Comparison of ENCODE assay signal across 19 mouse cellular contexts in genomic region chr7:62542187-62542586, GRCm38 (mm10).
A peak's percentile ranks its signal among the peaks of the same experiment; 100 is the strongest.
DNase-seq lines count a peak whose midpoint lies in the region; ATAC-seq and TF ChIP-seq lines count a peak whose summit lies in the region.
"Had no signal": no experiment of that assay in that cellular context is flagged by ENCODE, and none has a peak within 500 bp of the region (broad histone marks: within the 10 kb centered on the region; RNA-seq: fewer than 3 reads in every experiment).

No protein-coding gene starts in this region.

- H3K4me1 ChIP-seq in intestine, postnatal 0 days (replicated peaks; ENCODE audit: control insufficient read depth, insufficient read depth, low read length): no peaks in the 10 kb centered on the region
- H3K4me1 ChIP-seq in intestine, embryonic 15.5 days (replicated peaks): no peaks in the 10 kb centered on the region
- no peaks in the 10 kb centered on the region for H3K4me1 ChIP-seq in midbrain, postnatal 0 days (ENCODE audit: insufficient read depth, low read length)
- H3K4me1 ChIP-seq in midbrain, embryonic 13.5 days (replicated peaks): no peaks in the 10 kb centered on the region
- H3K4me1 ChIP-seq: heart, embryonic 13.5 days; limb, embryonic 10.5 days; neural tube, embryonic 15.5 days had no signal

- H3K9ac ChIP-seq in intestine, postnatal 0 days (ENCODE audit: low read depth, low read length): no peak overlapping the region
- no peak overlapping the region for H3K9ac ChIP-seq in intestine, embryonic 15.5 days
- no peak overlapping the region for H3K9ac ChIP-seq in midbrain, postnatal 0 days (replicated peaks; ENCODE audit: low read length, poor library complexity, severe bottlenecking)
- no peak overlapping the region for H3K9ac ChIP-seq in midbrain, embryonic 13.5 days (replicated peaks)
- H3K9ac ChIP-seq: heart, embryonic 13.5 days; neural tube, embryonic 15.5 days had no signal

- no peaks in the 10 kb centered on the region for H3K27me3 ChIP-seq in intestine, postnatal 0 days (replicated peaks; ENCODE audit: control insufficient read depth, insufficient read depth, low read length)
- H3K27me3 ChIP-seq in intestine, embryonic 15.5 days (replicated peaks): no peaks in the 10 kb centered on the region
- no peaks in the 10 kb centered on the region for H3K27me3 ChIP-seq in midbrain, postnatal 0 days (ENCODE audit: insufficient read depth, low read length)
- no peaks in the 10 kb centered on the region for H3K27me3 ChIP-seq in midbrain, embryonic 13.5 days
- H3K27me3 ChIP-seq: heart, embryonic 13.5 days; neural tube, embryonic 15.5 days had no signal

- no peak overlapping the region for H3K4me3 ChIP-seq in intestine, postnatal 0 days (ENCODE audit: low read depth, low read length)
- no peak overlapping the region for H3K4me3 ChIP-seq in intestine, embryonic 15.5 days (replicated peaks)
- H3K4me3 ChIP-seq in midbrain, postnatal 0 days (ENCODE audit: low read depth, low read length): no peak overlapping the region
- H3K4me3 ChIP-seq in midbrain, embryonic 13.5 days (replicated peaks): no peak overlapping the region
- H3K4me3 ChIP-seq: heart, embryonic 13.5 days; limb, embryonic 10.5 days; neural tube, embryonic 15.5 days had no signal

- no peaks in the 10 kb centered on the region for H3K36me3 ChIP-seq in intestine, postnatal 0 days (ENCODE audit: control insufficient read depth, insufficient read depth)
- H3K36me3 ChIP-seq in intestine, embryonic 15.5 days: no peaks in the 10 kb centered on the region
- no peaks in the 10 kb centered on the region for H3K36me3 ChIP-seq in midbrain, postnatal 0 days (ENCODE audit: insufficient read depth, low read length)
- no peaks in the 10 kb centered on the region for H3K36me3 ChIP-seq in midbrain, embryonic 13.5 days
- H3K36me3 ChIP-seq: heart, embryonic 13.5 days; limb, embryonic 10.5 days; neural tube, embryonic 15.5 days had no signal

- peak; percentile 8 for DNase-seq in midbrain, postnatal 0 days (ENCODE audit: low spot score)
- DNase-seq in MN1 (ENCODE audit: low spot score): peak; percentile 5
- DNase-seq in mesoderm, embryonic 11.5 days (ENCODE audit: low read depth, low spot score): peak; percentile 1
- no peak for DNase-seq in right cerebral cortex, postnatal 36 days (ENCODE audit: low spot score in 2 of 2)
- DNase-seq in neural tube, embryonic 10.5 days (ENCODE audit: extremely low spot score, low spot score): no peak
- DNase-seq: cerebellum, postnatal 25 days; kidney, postnatal 36 days; layer of hippocampus, postnatal 36 days; lung, adult 18-20 months; right cerebral cortex, adult 18-20 months; thymus, postnatal 36 days had no signal

- peak; percentile 19; the same call in 1 of the 2 replicates for TF ChIP-seq CTCF in intestine, postnatal 0 days (IDR thresholded peaks at IDR 0.05; ENCODE audit: low read depth)
- TF ChIP-seq CTCF in midbrain, postnatal 0 days (IDR thresholded peaks at IDR 0.05): peak; percentile 30

- no peak for ATAC-seq in intestine, postnatal 0 days
- ATAC-seq in intestine, embryonic 15.5 days: no peak
- no peak for ATAC-seq in midbrain, postnatal 0 days (ENCODE audit: low FRiP score)
- no peak for ATAC-seq in midbrain, embryonic 13.5 days
- ATAC-seq: activated CD4-positive, CD25-positive, alpha-beta regulatory T cell, adult 4 months; intestine, embryonic 16.5 days had no signal

- 58% methylated on average over 1 of the region's 1 CpGs for WGBS in intestine, postnatal 0 days
- 48% methylated on average over 1 of the region's 1 CpGs for WGBS in intestine, embryonic 15.5 days
- WGBS in midbrain, postnatal 0 days: 55% methylated on average over 1 of the region's 1 CpGs
- WGBS in midbrain, embryonic 13.5 days: 71% methylated on average over 1 of the region's 1 CpGs

- H3K27ac ChIP-seq in intestine, postnatal 0 days (ENCODE audit: low read depth, low read length): no peak overlapping the region
- H3K27ac ChIP-seq in intestine, embryonic 15.5 days: no peak overlapping the region
- no peak overlapping the region for H3K27ac ChIP-seq in midbrain, postnatal 0 days (ENCODE audit: low read depth, low read length)
- H3K27ac ChIP-seq in midbrain, embryonic 13.5 days: no peak overlapping the region
- H3K27ac ChIP-seq: heart, embryonic 13.5 days; limb, embryonic 10.5 days; neural tube, embryonic 15.5 days had no signal

- H3K9me3 ChIP-seq in intestine, postnatal 0 days (ENCODE audit: control insufficient read depth): no peaks in the 10 kb centered on the region
- no peaks in the 10 kb centered on the region for H3K9me3 ChIP-seq in intestine, embryonic 15.5 days
- H3K9me3 ChIP-seq in midbrain, postnatal 0 days (ENCODE audit: low read length): peaks cover 21% of the 10 kb centered on the region
- peaks cover 17% of the 10 kb centered on the region for H3K9me3 ChIP-seq in midbrain, embryonic 13.5 days

- no peak overlapping the region for H3K4me2 ChIP-seq in intestine, postnatal 0 days (replicated peaks; ENCODE audit: low read depth)
- H3K4me2 ChIP-seq in intestine, embryonic 15.5 days (replicated peaks): no peak overlapping the region
- H3K4me2 ChIP-seq in midbrain, postnatal 0 days (ENCODE audit: low read depth, low read length, poor library complexity, severe bottlenecking): no peak overlapping the region
- H3K4me2 ChIP-seq in midbrain, embryonic 13.5 days (replicated peaks): no peak overlapping the region
- H3K4me2 ChIP-seq: heart, embryonic 13.5 days; neural tube, embryonic 15.5 days had no signal

Comparison
In these comparisons a context has a peak if more than half of its experiments do, and no peak if none do; other contexts are left out.
1. DNase-seq: peak in midbrain, postnatal 0 days (single experiment), MN1 (single experiment) and mesoderm, embryonic 11.5 days (single experiment); none in right cerebral cortex, postnatal 36 days (0 of 2) and neural tube, embryonic 10.5 days (single experiment).